Mouse (Mus musculus) midbrain, embryonic 12.5 days (tissue): ENCODE results near the gene Fasl. TPM values are rescaled to one million over a fixed set of nuclear protein-coding genes. Genes with fewer than 3 reads are reported as not detected.

Experiments
- ATAC-seq: fragments of 200-750 bp; cut with Nextera tagmentation; 2 replicates; pipeline ENCODE4 v1.8.0; 2017; ENCODE audit warnings: low read depth, moderate TSS enrichment, moderate library complexity; ENCODE audit not compliant: low FRiP score
- H3K27ac ChIP-seq: fragments of 300-500 bp; sonication (generic); replicated peaks from 2 replicates; pipeline ENCODE4 v1.5.1; 2016; ENCODE audit warnings: mild to moderate bottlenecking
- H3K27me3 ChIP-seq: fragments of 300-500 bp; sonication (generic); 2 replicates; pipeline ENCODE4 v1.6.1; 2016; ENCODE audit warnings: mild to moderate bottlenecking
- H3K36me3 ChIP-seq: fragments of 300-500 bp; sonication (generic); 2 replicates; pipeline ENCODE4 v1.6.1; 2016
- H3K4me1 ChIP-seq: fragments of 300-500 bp; sonication (generic); 2 replicates; pipeline ENCODE4 v1.6.1; 2016
- H3K4me2 ChIP-seq: fragments of 300-500 bp; sonication (generic); replicated peaks from 2 replicates; pipeline ENCODE4 v1.6.1; 2016; ENCODE audit warnings: mild to moderate bottlenecking, moderate library complexity
- H3K4me3 ChIP-seq: fragments of 300-500 bp; sonication (generic); 2 replicates; pipeline ENCODE4 v1.5.1; 2016; ENCODE audit warnings: mild to moderate bottlenecking
- H3K9ac ChIP-seq: fragments of 300-500 bp; sonication (generic); replicated peaks from 2 replicates; pipeline ENCODE4 v1.6.1; 2016; ENCODE audit warnings: mild to moderate bottlenecking, moderate library complexity
- H3K9me3 ChIP-seq: fragments of 300-500 bp; sonication (generic); 2 replicates; pipeline ENCODE4 v1.6.1; 2016; ENCODE audit warnings: mild to moderate bottlenecking
- WGBS: fragments of 180-500 bp; shearing (Covaris S2); methylation state at CpG from one replicate; pipeline ENCODE4 v1.1.7; 2016; 5-methylcytosine and 5-hydroxymethylcytosine counted together
- polyA plus RNA-seq: library from polyadenylated mRNA; unstranded; fragments of >200 nt; fragmentation: Nextera tagmentation; extraction: Ambion mirVana; gene quantifications from 2 replicates; pipeline ENCODE4 v1.2.1, GENCODE M21; 2016

Fasl gene
- polyA plus RNA-seq, result not detected in 2 replicates

DNA sequence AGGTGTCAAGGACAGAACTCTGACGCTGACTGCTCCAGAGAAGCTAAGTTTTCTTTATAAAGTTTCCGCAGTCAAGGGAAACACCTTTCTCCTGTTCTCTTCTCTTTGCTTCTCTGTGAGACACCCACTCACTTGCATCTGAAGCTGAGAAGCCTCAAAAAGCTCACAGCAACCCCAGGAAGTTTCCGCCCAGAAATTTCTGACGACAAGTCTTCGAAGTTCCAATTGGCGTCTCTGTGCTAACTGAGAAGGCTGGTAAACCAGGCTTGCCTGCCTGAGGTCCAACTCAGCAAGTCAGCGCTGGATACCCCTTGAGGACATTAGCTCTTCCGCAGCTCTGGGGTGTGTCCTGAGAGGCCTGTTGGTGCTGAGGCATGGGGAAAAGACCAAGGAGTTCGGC, at the start of gene Fasl:
Gene Fasl, minus strand, starts transcription at position 157 of the 400 bp plus-strand sequence.
- H3K9me3 ChIP-seq, result no peaks in the 10 kb centered on the region
- H3K4me2 ChIP-seq, result no peak within 1 kb of the TSS
- no peak within 1 kb of the TSS for H3K27ac ChIP-seq
- H3K27me3 ChIP-seq, result no peaks in the 10 kb centered on the region
- ATAC-seq, result no peak
- no peaks in the 10 kb centered on the region for H3K36me3 ChIP-seq
- no peaks in the 10 kb centered on the region for H3K4me1 ChIP-seq
- H3K9ac ChIP-seq, result no peak within 1 kb of the TSS
- WGBS, result 89% methylated on average over 9 of the region's 9 CpGs
- H3K4me3 ChIP-seq, result no peak within 1 kb of the TSS

- Histone ChIP-seq H3K4me2 (no peak overlapping the region), H3K27ac (no peak overlapping the region), H3K9ac (no peak overlapping the region), H3K36me3 (peaks cover 27% of the 10 kb centered on the region), H3K27me3 (no peaks in the 10 kb centered on the region), H3K9me3 (no peaks in the 10 kb centered on the region), H3K4me1 (no peaks in the 10 kb centered on the region), H3K4me3 (no peak overlapping the region)
- 94% methylated on average over 2 of the region's 2 CpGs for WGBS
- no peak for ATAC-seq
Measured at GRCm38 (mm10) chr1:161826677-161827076, 38.4 kb upstream of the Fasl start.

DNA sequence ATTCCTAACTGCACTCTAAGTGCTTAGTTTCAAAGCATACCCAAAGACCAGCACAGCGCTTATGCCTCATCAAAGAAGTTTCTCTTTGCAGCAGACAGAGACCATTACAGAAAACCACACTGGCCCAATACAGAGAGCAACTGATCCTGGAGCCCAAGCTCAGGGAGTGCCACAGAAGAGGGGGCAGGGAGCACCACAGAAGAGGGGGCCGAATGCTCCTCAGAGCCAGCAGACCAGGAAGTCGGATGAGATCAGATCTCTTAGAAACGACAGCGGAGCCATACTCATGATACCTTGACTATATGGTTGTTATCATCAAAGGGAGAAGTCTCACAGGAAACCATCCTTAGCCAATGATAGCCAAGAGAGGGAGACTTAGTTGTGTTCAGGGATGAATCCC, 21.1 kb upstream of the Fasl start:
- Histone ChIP-seq H3K27ac (no peak overlapping the region), H3K36me3 (no peaks in the 10 kb centered on the region), H3K27me3 (no peaks in the 10 kb centered on the region), H3K4me2 (no peak overlapping the region), H3K9ac (no peak overlapping the region), H3K4me1 (no peaks in the 10 kb centered on the region), H3K9me3 (no peaks in the 10 kb centered on the region), H3K4me3 (no peak overlapping the region)
- no peak for ATAC-seq
- 94% methylated on average over 5 of the region's 5 CpGs for WGBS

GRCm38 (mm10) chr1:161808980-161809379, 20.7 kb upstream of the Fasl start:
- 88% methylated on average over 6 of the region's 6 CpGs for WGBS
- no peak overlapping the region for H3K27ac ChIP-seq
- no peaks in the 10 kb centered on the region for H3K9me3 ChIP-seq
- no peak overlapping the region for H3K9ac ChIP-seq
- H3K27me3 ChIP-seq, result no peaks in the 10 kb centered on the region
- no peak overlapping the region for H3K4me2 ChIP-seq
- no peak overlapping the region for H3K4me3 ChIP-seq
- H3K4me1 ChIP-seq, result no peaks in the 10 kb centered on the region
- no peak for ATAC-seq
- H3K36me3 ChIP-seq, result no peaks in the 10 kb centered on the region

- 93% methylated on average over 8 of the region's 8 CpGs for WGBS
- Histone ChIP-seq H3K4me3 (no peak overlapping the region), H3K9ac (no peak overlapping the region), H3K27ac (no peak overlapping the region), H3K9me3 (no peaks in the 10 kb centered on the region), H3K4me2 (no peak overlapping the region), H3K27me3 (no peaks in the 10 kb centered on the region), H3K4me1 (no peaks in the 10 kb centered on the region), H3K36me3 (no peaks in the 10 kb centered on the region)
- no peak for ATAC-seq
Measured at GRCm38 (mm10) chr1:161804541-161804971, 16.3 kb upstream of the Fasl start.

- Histone ChIP-seq H3K4me1 (no peaks in the 10 kb centered on the region), H3K9me3 (no peaks in the 10 kb centered on the region), H3K36me3 (no peaks in the 10 kb centered on the region), H3K27me3 (no peaks in the 10 kb centered on the region), H3K4me2 (no peak overlapping the region), H3K27ac (no peak overlapping the region), H3K9ac (no peak overlapping the region), H3K4me3 (no peak overlapping the region)
- no peak for ATAC-seq
- WGBS, result 82% methylated on average over 2 of the region's 2 CpGs
Measured at GRCm38 (mm10) chr1:161801321-161801720, 13.0 kb upstream of the Fasl start.

GRCm38 (mm10) chr1:161800256-161800655, 12.0 kb upstream of the Fasl start:
- no peak for ATAC-seq
- no peaks in the 10 kb centered on the region for H3K36me3 ChIP-seq
- H3K9ac ChIP-seq, result no peak overlapping the region
- H3K4me2 ChIP-seq, result no peak overlapping the region
- no peaks in the 10 kb centered on the region for H3K4me1 ChIP-seq
- no peaks in the 10 kb centered on the region for H3K27me3 ChIP-seq
- H3K27ac ChIP-seq, result no peak overlapping the region
- H3K9me3 ChIP-seq, result no peaks in the 10 kb centered on the region
- H3K4me3 ChIP-seq, result no peak overlapping the region

DNA sequence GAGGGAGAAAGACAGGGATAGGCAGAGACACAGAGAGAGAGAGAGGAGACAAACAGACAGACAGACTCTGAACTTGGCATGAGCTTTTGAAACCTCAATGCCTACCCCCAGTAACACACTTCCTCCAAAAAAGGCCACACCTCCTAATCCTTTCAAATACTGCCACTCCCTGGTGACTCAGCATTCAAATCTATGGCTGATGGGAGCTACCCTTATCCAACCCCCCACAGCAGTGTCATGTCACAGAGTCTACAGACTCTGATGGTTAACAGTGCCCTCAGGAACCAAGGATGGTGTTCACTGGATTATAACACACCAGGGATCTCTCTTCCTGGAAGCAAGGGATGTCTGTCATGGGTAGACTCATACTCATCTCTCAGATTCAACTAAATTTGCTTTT, 11.5 kb upstream of the Fasl start:
- no peaks in the 10 kb centered on the region for H3K4me1 ChIP-seq
- ATAC-seq, result no peak
- H3K4me2 ChIP-seq, result no peak overlapping the region
- H3K4me3 ChIP-seq, result no peak overlapping the region
- no peaks in the 10 kb centered on the region for H3K36me3 ChIP-seq
- no peak overlapping the region for H3K9ac ChIP-seq
- no peaks in the 10 kb centered on the region for H3K9me3 ChIP-seq
- no peak overlapping the region for H3K27ac ChIP-seq
- H3K27me3 ChIP-seq, result no peaks in the 10 kb centered on the region

DNA sequence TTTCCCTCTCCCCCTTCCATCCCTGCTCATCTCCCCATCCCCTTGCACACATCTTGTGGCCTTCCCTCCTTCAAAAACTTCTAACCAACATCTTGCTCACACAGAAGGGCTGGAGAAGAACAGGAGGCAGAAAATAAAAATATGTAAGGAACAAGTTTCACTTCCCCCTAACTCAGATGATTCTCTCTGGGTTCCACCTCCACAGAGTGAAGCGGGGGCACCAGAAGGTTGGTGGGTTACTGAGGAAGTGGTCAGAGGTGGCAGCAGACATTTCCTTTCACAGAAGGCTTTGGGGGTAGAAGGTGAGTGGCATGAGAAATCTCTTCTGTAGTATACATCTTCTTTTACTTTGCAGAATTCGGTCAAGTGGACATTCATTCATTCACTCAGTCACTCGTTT, 10.6 kb upstream of the Fasl start:
- Histone ChIP-seq H3K9me3 (no peaks in the 10 kb centered on the region), H3K36me3 (no peaks in the 10 kb centered on the region), H3K4me1 (no peaks in the 10 kb centered on the region), H3K27ac (no peak overlapping the region), H3K4me3 (no peak overlapping the region), H3K9ac (no peak overlapping the region), H3K27me3 (no peaks in the 10 kb centered on the region), H3K4me2 (no peak overlapping the region)
- no peak for ATAC-seq
- WGBS, result 92% methylated on average over 3 of the region's 3 CpGs

DNA sequence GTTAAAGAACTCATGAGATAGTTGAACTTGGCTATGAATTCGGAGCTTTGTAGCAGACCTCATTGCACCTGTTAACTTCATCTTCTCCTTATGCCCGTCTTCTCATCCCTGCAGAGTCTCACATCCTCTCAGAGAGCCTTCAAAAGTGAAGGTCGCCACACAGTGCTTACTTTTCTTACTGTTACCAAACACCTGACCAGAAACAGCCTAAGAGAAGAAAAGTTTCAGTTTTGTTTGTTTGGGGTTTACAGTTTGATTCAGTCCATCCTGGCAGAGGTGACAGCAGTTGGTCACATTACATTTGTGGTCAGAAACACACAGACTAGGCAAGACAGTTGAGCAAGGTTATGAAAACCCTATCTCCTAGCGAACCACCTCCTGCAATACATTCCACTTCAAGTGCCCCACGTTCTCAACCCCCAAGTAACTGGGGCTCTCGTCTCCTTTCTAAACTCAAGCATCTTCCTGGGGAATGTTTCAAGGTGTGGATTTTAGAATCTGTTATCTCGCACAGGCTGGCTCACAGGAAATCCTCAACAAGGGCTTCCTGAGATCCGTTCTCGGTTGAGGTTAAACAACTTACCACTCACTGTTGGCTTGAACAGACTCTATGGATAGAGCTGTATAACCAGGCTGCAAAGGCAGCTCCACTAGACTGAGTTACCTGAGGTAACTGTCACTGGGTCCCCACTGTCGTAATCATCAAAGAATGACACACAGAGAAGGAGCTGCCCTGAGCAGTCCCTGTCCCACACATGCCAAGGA, 6.3 kb upstream of the Fasl start:
- Histone ChIP-seq H3K4me3 (no peak overlapping the region), H3K9me3 (no peaks in the 10 kb centered on the region), H3K27me3 (no peaks in the 10 kb centered on the region), H3K4me1 (no peaks in the 10 kb centered on the region), H3K27ac (no peak overlapping the region), H3K9ac (no peak overlapping the region), H3K4me2 (no peak overlapping the region), H3K36me3 (no peaks in the 10 kb centered on the region)
- 84% methylated on average over 10 of the region's 10 CpGs for WGBS
- ATAC-seq, result no peak

DNA sequence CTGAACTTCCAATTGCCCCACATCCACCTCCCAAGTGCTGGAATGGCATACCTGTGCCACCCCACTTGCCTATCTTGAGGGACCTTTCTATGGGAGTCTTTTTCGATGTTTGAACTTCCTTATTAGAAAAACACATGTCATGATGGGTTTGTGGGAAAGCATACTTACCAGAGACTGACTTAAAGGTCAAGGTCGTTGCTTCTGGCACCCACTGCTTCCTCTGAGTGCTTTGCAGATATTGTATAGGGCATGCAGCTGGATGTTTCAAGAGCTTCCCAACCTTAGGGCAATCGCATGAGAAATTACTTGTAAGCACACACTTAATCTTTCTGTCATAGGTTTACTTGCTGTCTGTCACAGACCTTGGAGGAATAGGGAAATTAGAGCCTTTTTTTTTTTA, 5.0 kb upstream of the Fasl start:
- no peaks in the 10 kb centered on the region for H3K36me3 ChIP-seq
- no peaks in the 10 kb centered on the region for H3K27me3 ChIP-seq
- H3K9ac ChIP-seq, result no peak overlapping the region
- no peaks in the 10 kb centered on the region for H3K4me1 ChIP-seq
- H3K27ac ChIP-seq, result no peak overlapping the region
- ATAC-seq, result no peak
- H3K4me2 ChIP-seq, result no peak overlapping the region
- WGBS, result 81% methylated on average over 3 of the region's 3 CpGs
- no peak overlapping the region for H3K4me3 ChIP-seq
- no peaks in the 10 kb centered on the region for H3K9me3 ChIP-seq

DNA sequence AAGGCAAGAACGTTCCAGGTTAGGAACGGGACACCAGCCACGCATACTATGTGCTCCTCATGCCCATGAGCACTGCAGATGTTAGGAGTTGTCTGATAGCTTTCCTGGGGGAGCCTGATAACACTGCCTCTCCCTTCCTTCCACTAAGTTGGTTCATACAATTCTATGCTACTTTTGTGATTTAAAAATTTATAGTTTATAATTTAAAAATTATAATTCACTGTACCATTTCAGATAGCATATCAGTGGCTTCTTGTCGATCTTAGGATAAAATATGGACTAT, 4.3 kb upstream of the Fasl start:
- no peak overlapping the region for H3K4me2 ChIP-seq
- 87% methylated on average over 4 of the region's 4 CpGs for WGBS
- no peaks in the 10 kb centered on the region for H3K27me3 ChIP-seq
- H3K9me3 ChIP-seq, result no peaks in the 10 kb centered on the region
- no peak for ATAC-seq
- no peaks in the 10 kb centered on the region for H3K36me3 ChIP-seq
- H3K27ac ChIP-seq, result no peak overlapping the region
- H3K4me1 ChIP-seq, result no peaks in the 10 kb centered on the region
- no peak overlapping the region for H3K9ac ChIP-seq
- H3K4me3 ChIP-seq, result no peak overlapping the region
